Mouse (Mus musculus): ENCODE measurements around the gene Rapgefl1.

DNA sequence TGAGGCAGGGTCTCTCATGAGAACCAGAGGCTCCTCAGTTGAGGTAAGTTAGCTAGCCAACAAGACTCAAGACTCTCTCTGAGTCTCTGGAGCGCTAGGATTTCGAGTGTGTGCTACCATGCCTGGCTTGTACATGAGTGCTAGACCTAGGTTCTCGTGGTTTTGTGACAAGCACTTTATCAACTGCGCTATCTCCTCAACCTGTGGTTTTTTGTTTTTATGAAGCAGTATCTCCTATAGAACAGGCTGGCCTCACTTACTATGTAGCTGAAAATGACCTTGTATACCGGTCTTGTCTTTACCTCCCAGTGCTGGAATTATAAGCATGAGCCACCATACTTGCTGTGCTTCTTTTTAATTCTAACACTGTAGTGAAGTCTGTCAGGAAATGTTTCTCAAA lies 15.6 kb upstream of the Rapgefl1 start:
- TF ChIP-seq MXI1 (IDR thresholded peaks at IDR 0.05; ENCODE audit: low read depth, low read length) (no peak), CTCF (conservative IDR thresholded peaks at IDR 0.05 in 1 of 2, IDR thresholded peaks at IDR 0.05 in 1 of 2; ENCODE audit: low read depth in 2 of 2, low read length in 2 of 2) (no peak), POLR2A (IDR thresholded peaks at IDR 0.05; ENCODE audit: low read depth, low read length) (no peak), ZKSCAN1 (IDR thresholded peaks at IDR 0.05; ENCODE audit: borderline replicate concordance, low read depth, low read length) (no peak), RCOR1 (conservative IDR thresholded peaks at IDR 0.05; ENCODE audit: low read depth, low read length) (no peak), JUND (conservative IDR thresholded peaks at IDR 0.05; ENCODE audit: low read depth, low read length) (no peak), TCF12 (IDR thresholded peaks at IDR 0.05; ENCODE audit: low read depth, low read length) (no peak), SIN3A (IDR thresholded peaks at IDR 0.05; ENCODE audit: low read length) (no peak), SMC3 (IDR thresholded peaks at IDR 0.05; ENCODE audit: low read depth, low read length) (no peak), MAFK (IDR thresholded peaks at IDR 0.05; ENCODE audit: insufficient replicate concordance, low read length) (no peak)
